Mouse (Mus musculus): Measurements from ENCODE around the gene Tfb1m. TPM values are rescaled to one million over a fixed set of nuclear protein-coding genes. Genes with fewer than 3 reads are reported as not detected.
A peak's percentile ranks its signal among the peaks of the same experiment; 100 is the strongest.

Tfb1m gene
- polyA plus RNA-seq, 1 experiment from 2014 or later, result 21.0 TPM

- Histone ChIP-seq H3K36me3 (ENCODE audit: control insufficient read depth, insufficient read depth, low read length) (no peaks in the 10 kb centered on the region), H3K9me3 (ENCODE audit: control insufficient read depth, low read length) (no peaks in the 10 kb centered on the region), H3K4me3 (ENCODE audit: low read depth, low read length) (peak overlapping the region; percentile 59), H3K4me1 (ENCODE audit: control insufficient read depth, insufficient read depth, low read length) (no peaks in the 10 kb centered on the region), H3K4me2 (ENCODE audit: low read depth) (peak overlapping the region; percentile 39), H3K27ac (ENCODE audit: low read depth, low read length) (no peak overlapping the region), H3K9ac (ENCODE audit: low read length) (no peak overlapping the region), H3K27me3 (ENCODE audit: control insufficient read depth, insufficient read depth, low read length) (no peaks in the 10 kb centered on the region)
- WGBS, result 63% methylated on average over 9 of the region's 9 CpGs
- ATAC-seq (ENCODE audit: insufficient read depth, low FRiP score, low TSS enrichment), result no peak
- DNase-seq (ENCODE audit: low spot score), result no peak
Observed at GRCm38 (mm10) chr17:3558356-3558870, 832 bp upstream of the Tfb1m start.

- Histone ChIP-seq H3K9ac (ENCODE audit: low read length) (no peak overlapping the region), H3K36me3 (ENCODE audit: control insufficient read depth, insufficient read depth, low read length) (no peaks in the 10 kb centered on the region), H3K4me1 (ENCODE audit: control insufficient read depth, insufficient read depth, low read length) (no peaks in the 10 kb centered on the region), H3K4me3 (ENCODE audit: low read depth, low read length) (no peak overlapping the region), H3K4me2 (ENCODE audit: low read depth) (peak overlapping the region; percentile 50; the same call in 1 of the 2 replicates), H3K9me3 (ENCODE audit: control insufficient read depth, low read length) (no peaks in the 10 kb centered on the region), H3K27ac (ENCODE audit: low read depth, low read length) (no peak overlapping the region), H3K27me3 (ENCODE audit: control insufficient read depth, insufficient read depth, low read length) (no peaks in the 10 kb centered on the region)
- ATAC-seq (ENCODE audit: insufficient read depth, low FRiP score, low TSS enrichment) (no peak), DNase-seq (ENCODE audit: low spot score) (no peak)
- 89% methylated on average over 1 of the region's 1 CpGs for WGBS
Observed at GRCm38 (mm10) chr17:3556251-3556650, 1.3 kb downstream of the Tfb1m start.

- 79% methylated on average over 7 of the region's 7 CpGs for WGBS
- DNase-seq (ENCODE audit: low spot score), result no peak
Observed at GRCm38 (mm10) chr17:3547725-3548124, 9.9 kb downstream of the Tfb1m start.

GRCm38 (mm10) chr17:3541033-3541432 is 16.5 kb downstream of the Tfb1m start:
- ATAC-seq (ENCODE audit: insufficient read depth, low FRiP score, low TSS enrichment) (no peak), DNase-seq (ENCODE audit: low spot score) (no peak)
- 92% methylated on average over 5 of the region's 5 CpGs for WGBS
- Histone ChIP-seq H3K9me3 (ENCODE audit: control insufficient read depth, low read length) (no peaks in the 10 kb centered on the region), H3K9ac (ENCODE audit: low read length) (no peak overlapping the region), H3K27me3 (ENCODE audit: control insufficient read depth, insufficient read depth, low read length) (no peaks in the 10 kb centered on the region), H3K36me3 (ENCODE audit: control insufficient read depth, insufficient read depth, low read length) (no peaks in the 10 kb centered on the region; the same call in 1 of the 2 replicates), H3K4me3 (ENCODE audit: low read depth, low read length) (no peak overlapping the region), H3K27ac (ENCODE audit: low read depth, low read length) (no peak overlapping the region), H3K4me1 (ENCODE audit: control insufficient read depth, insufficient read depth, low read length) (no peaks in the 10 kb centered on the region), H3K4me2 (ENCODE audit: low read depth) (no peak overlapping the region)

More at GRCm38 (mm10) chr17:3547725-3548124, 9.9 kb downstream of the Tfb1m start:
- Histone ChIP-seq H3K36me3 (ENCODE audit: control insufficient read depth, insufficient read depth, low read length) (no peaks in the 10 kb centered on the region; the same call in 1 of the 2 replicates), H3K9ac (ENCODE audit: low read length) (no peak overlapping the region), H3K27me3 (ENCODE audit: control insufficient read depth, insufficient read depth, low read length) (no peaks in the 10 kb centered on the region), H3K27ac (ENCODE audit: low read depth, low read length) (no peak overlapping the region), H3K4me1 (ENCODE audit: control insufficient read depth, insufficient read depth, low read length) (no peaks in the 10 kb centered on the region), H3K9me3 (ENCODE audit: control insufficient read depth, low read length) (no peaks in the 10 kb centered on the region), H3K4me3 (ENCODE audit: low read depth, low read length) (no peak overlapping the region), H3K4me2 (ENCODE audit: low read depth) (no peak overlapping the region)
- no peak for ATAC-seq (ENCODE audit: insufficient read depth, low FRiP score, low TSS enrichment)

- 92% methylated on average over 2 of the region's 2 CpGs for WGBS
Observed at GRCm38 (mm10) chr17:3540304-3540703, 17.3 kb downstream of the Tfb1m start.

GRCm38 (mm10) chr17:3533425-3533824 is 24.2 kb downstream of the Tfb1m start:
- Histone ChIP-seq H3K9me3 (ENCODE audit: control insufficient read depth, low read length) (no peaks in the 10 kb centered on the region), H3K4me3 (ENCODE audit: low read depth, low read length) (no peak overlapping the region), H3K9ac (ENCODE audit: low read length) (no peak overlapping the region), H3K4me2 (ENCODE audit: low read depth) (no peak overlapping the region), H3K27me3 (ENCODE audit: control insufficient read depth, insufficient read depth, low read length) (no peaks in the 10 kb centered on the region), H3K27ac (ENCODE audit: low read depth, low read length) (no peak overlapping the region), H3K36me3 (ENCODE audit: control insufficient read depth, insufficient read depth, low read length) (no peaks in the 10 kb centered on the region), H3K4me1 (ENCODE audit: control insufficient read depth, insufficient read depth, low read length) (no peaks in the 10 kb centered on the region)
- DNase-seq (ENCODE audit: low spot score), result peak; percentile 35
- no peak for ATAC-seq (ENCODE audit: insufficient read depth, low FRiP score, low TSS enrichment)
- WGBS, result 17% methylated on average over 1 of the region's 1 CpGs

More at GRCm38 (mm10) chr17:3540304-3540703, 17.3 kb downstream of the Tfb1m start:
- H3K4me3 ChIP-seq (ENCODE audit: low read depth, low read length), result no peak overlapping the region
- H3K36me3 ChIP-seq (ENCODE audit: control insufficient read depth, insufficient read depth, low read length), result no peaks in the 10 kb centered on the region; the same call in 1 of the 2 replicates
- no peaks in the 10 kb centered on the region for H3K27me3 ChIP-seq (ENCODE audit: control insufficient read depth, insufficient read depth, low read length)
- H3K9me3 ChIP-seq (ENCODE audit: control insufficient read depth, low read length), result no peaks in the 10 kb centered on the region
- no peak overlapping the region for H3K27ac ChIP-seq (ENCODE audit: low read depth, low read length)
- H3K4me1 ChIP-seq (ENCODE audit: control insufficient read depth, insufficient read depth, low read length), result no peaks in the 10 kb centered on the region
- H3K4me2 ChIP-seq (ENCODE audit: low read depth), result no peak overlapping the region
- ATAC-seq (ENCODE audit: insufficient read depth, low FRiP score, low TSS enrichment) (no peak), DNase-seq (ENCODE audit: low spot score) (no peak)
- H3K9ac ChIP-seq (ENCODE audit: low read length), result no peak overlapping the region

GRCm38 (mm10) chr17:3532254-3532653 is 25.3 kb downstream of the Tfb1m start, which contains the start of gene Cldn20:
Cldn20 (plus strand) TSS chr17:3532554.
- Histone ChIP-seq H3K4me3 (ENCODE audit: low read depth, low read length) (no peak within 1 kb of the TSS), H3K4me2 (ENCODE audit: low read depth) (no peak within 1 kb of the TSS), H3K36me3 (ENCODE audit: control insufficient read depth, insufficient read depth, low read length) (no peaks in the 10 kb centered on the region), H3K27me3 (ENCODE audit: control insufficient read depth, insufficient read depth, low read length) (no peaks in the 10 kb centered on the region), H3K9ac (ENCODE audit: low read length) (no peak within 1 kb of the TSS), H3K27ac (ENCODE audit: low read depth, low read length) (no peak within 1 kb of the TSS), H3K9me3 (ENCODE audit: control insufficient read depth, low read length) (no peaks in the 10 kb centered on the region), H3K4me1 (ENCODE audit: control insufficient read depth, insufficient read depth, low read length) (no peaks in the 10 kb centered on the region)
- DNase-seq (ENCODE audit: low spot score) (no peak), ATAC-seq (ENCODE audit: insufficient read depth, low FRiP score, low TSS enrichment) (no peak)
- 88% methylated on average over 4 of the region's 4 CpGs for WGBS

- Histone ChIP-seq H3K27me3 (ENCODE audit: control insufficient read depth, insufficient read depth, low read length) (no peaks in the 10 kb centered on the region), H3K4me2 (ENCODE audit: low read depth) (no peak overlapping the region), H3K9me3 (ENCODE audit: control insufficient read depth, low read length) (no peaks in the 10 kb centered on the region), H3K27ac (ENCODE audit: low read depth, low read length) (no peak overlapping the region), H3K9ac (ENCODE audit: low read length) (no peak overlapping the region), H3K36me3 (ENCODE audit: control insufficient read depth, insufficient read depth, low read length) (no peaks in the 10 kb centered on the region), H3K4me3 (ENCODE audit: low read depth, low read length) (no peak overlapping the region), H3K4me1 (ENCODE audit: control insufficient read depth, insufficient read depth, low read length) (no peaks in the 10 kb centered on the region)
- ATAC-seq (ENCODE audit: insufficient read depth, low FRiP score, low TSS enrichment) (no peak), DNase-seq (ENCODE audit: low spot score) (no peak)
- 93% methylated on average over 1 of the region's 1 CpGs for WGBS
Observed at GRCm38 (mm10) chr17:3531641-3532040, 25.9 kb downstream of the Tfb1m start.

- no peak for ATAC-seq (ENCODE audit: insufficient read depth, low FRiP score, low TSS enrichment)
- Histone ChIP-seq H3K36me3 (ENCODE audit: control insufficient read depth, insufficient read depth, low read length) (no peaks in the 10 kb centered on the region), H3K4me1 (ENCODE audit: control insufficient read depth, insufficient read depth, low read length) (no peaks in the 10 kb centered on the region), H3K4me2 (ENCODE audit: low read depth) (no peak overlapping the region), H3K27ac (ENCODE audit: low read depth, low read length) (no peak overlapping the region), H3K9me3 (ENCODE audit: control insufficient read depth, low read length) (no peaks in the 10 kb centered on the region), H3K27me3 (ENCODE audit: control insufficient read depth, insufficient read depth, low read length) (no peaks in the 10 kb centered on the region), H3K4me3 (ENCODE audit: low read depth, low read length) (no peak overlapping the region), H3K9ac (ENCODE audit: low read length) (no peak overlapping the region)
- no peak for DNase-seq (ENCODE audit: low spot score)
- WGBS, result 71% methylated on average over 7 of the region's 7 CpGs
Observed at GRCm38 (mm10) chr17:3530549-3530948, 27.0 kb downstream of the Tfb1m start.

Data from neural tube, embryonic 11.5 days (tissue).